Mouse (Mus musculus): Measurements from ENCODE around the gene Rlim. TPM values are rescaled to one million over a fixed set of nuclear protein-coding genes. Genes with fewer than 3 reads are reported as not detected.

The Rlim gene
- polyA plus RNA-seq, 1 experiment from 2014 or later: 30.6 TPM

DNA sequence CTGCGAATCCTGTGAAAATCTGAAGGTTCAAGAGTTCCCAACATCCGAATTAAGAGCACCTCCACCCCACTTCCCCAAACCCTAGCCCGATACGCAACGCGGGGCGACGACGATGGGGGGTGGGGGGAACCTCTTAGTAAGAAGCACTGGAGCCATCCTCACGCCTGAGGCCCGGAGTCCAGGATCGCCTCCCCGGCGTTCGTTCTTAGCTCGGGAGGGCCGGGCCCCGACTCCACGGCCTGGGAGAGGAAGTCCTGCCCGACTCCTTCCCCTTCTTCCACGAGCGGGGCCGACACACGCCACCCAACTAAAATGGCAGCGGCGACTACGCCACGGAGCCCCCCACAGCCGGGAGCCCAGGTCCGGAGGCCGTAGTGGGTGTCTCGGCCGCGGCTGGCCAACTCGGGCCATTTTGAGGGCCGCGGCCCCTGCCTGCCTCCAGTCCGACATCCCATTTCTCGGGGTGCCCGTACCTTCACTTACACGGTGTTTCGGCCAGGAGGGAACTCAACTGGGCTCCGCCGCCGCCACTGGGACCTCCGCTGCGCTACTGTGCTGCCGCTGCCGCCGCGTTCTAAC is 405 bp downstream of the Rlim start:
- ATAC-seq (ENCODE audit: insufficient read depth, low FRiP score, low read depth): 0 out of 2 replicates have a peak, but pooled peaks have one; percentile 17
- peak overlapping the region; percentile 47; the same call in 1 of the 2 replicates for H3K4me2 ChIP-seq
- no peaks in the 10 kb centered on the region for H3K36me3 ChIP-seq
- 15% methylated on average over 50 of the region's 51 CpGs for WGBS
- no peaks in the 10 kb centered on the region for H3K9me3 ChIP-seq
- H3K4me1 ChIP-seq: no peaks in the 10 kb centered on the region
- peak overlapping the region; percentile 93 for H3K27ac ChIP-seq
- H3K4me3 ChIP-seq (replicated peaks): peak overlapping the region; percentile 67
- H3K27me3 ChIP-seq (replicated peaks): no peaks in the 10 kb centered on the region; the same call in 1 of the 2 replicates
- peak overlapping the region; percentile 76 for H3K9ac ChIP-seq

DNA sequence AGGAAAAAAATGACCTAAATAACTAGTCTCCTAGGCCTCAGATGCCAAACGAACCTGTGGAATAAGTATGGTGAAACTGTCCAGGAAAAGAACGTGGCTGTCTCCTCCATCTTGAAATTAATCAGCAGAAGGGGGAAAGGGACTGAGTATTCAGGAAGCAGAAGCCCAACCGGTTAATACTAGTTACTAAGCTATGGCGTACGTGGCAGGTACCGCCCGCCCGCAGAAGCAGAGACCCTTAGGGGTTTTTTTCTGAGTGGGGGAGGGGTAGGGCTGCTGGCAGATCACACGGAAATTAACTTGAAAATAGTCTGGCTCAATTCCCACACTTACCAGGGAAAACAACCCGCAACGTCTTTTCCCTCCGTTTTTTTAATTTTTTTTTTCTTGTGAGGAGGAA is 1.0 kb downstream of the Rlim start:
- H3K9me3 ChIP-seq: no peaks in the 10 kb centered on the region
- H3K4me1 ChIP-seq: no peaks in the 10 kb centered on the region
- no peak for ATAC-seq (ENCODE audit: insufficient read depth, low FRiP score, low read depth)
- H3K36me3 ChIP-seq: no peaks in the 10 kb centered on the region
- H3K27me3 ChIP-seq (replicated peaks): no peaks in the 10 kb centered on the region; the same call in 1 of the 2 replicates
- peak overlapping the region; percentile 47 for H3K4me2 ChIP-seq
- no peak overlapping the region; the same call in 1 of the 2 replicates for H3K9ac ChIP-seq
- 21% methylated on average over 12 of the region's 12 CpGs for WGBS
- H3K4me3 ChIP-seq (replicated peaks): peak overlapping the region; percentile 67
- H3K27ac ChIP-seq: peak overlapping the region; percentile 93; the same call in 1 of the 2 replicates

DNA sequence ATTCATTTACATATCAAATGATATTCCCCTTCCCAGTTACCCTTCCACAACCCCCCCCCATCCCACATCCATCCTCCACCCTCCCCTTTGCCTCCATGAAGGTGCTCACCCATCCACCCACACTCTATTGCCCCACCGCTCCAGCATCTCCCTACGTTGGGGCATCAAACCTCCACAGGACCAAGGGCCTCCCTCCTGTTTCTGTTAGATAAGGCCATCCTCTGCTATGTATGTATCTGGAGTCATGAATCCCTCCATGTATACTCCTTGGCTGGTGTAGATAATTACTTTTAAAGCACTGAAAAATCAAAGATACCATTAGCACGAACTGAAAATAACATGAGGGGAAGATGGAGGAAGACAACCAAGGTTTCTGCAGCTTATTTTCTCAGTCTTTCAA is 41.4 kb downstream of the Rlim start:
- 87% methylated on average over 3 of the region's 3 CpGs for WGBS
- 0 out of 2 replicates have a peak, but pooled peaks cover 2% of the 10 kb centered on the region for H3K27me3 ChIP-seq (replicated peaks)
- no peak for ATAC-seq (ENCODE audit: insufficient read depth, low FRiP score, low read depth)
- no peaks in the 10 kb centered on the region for H3K4me1 ChIP-seq
- no peaks in the 10 kb centered on the region for H3K9me3 ChIP-seq
- no peak overlapping the region for H3K4me3 ChIP-seq (replicated peaks)
- H3K36me3 ChIP-seq: no peaks in the 10 kb centered on the region
- no peak overlapping the region for H3K27ac ChIP-seq
- no peak overlapping the region for H3K4me2 ChIP-seq
- no peak overlapping the region for H3K9ac ChIP-seq

DNA sequence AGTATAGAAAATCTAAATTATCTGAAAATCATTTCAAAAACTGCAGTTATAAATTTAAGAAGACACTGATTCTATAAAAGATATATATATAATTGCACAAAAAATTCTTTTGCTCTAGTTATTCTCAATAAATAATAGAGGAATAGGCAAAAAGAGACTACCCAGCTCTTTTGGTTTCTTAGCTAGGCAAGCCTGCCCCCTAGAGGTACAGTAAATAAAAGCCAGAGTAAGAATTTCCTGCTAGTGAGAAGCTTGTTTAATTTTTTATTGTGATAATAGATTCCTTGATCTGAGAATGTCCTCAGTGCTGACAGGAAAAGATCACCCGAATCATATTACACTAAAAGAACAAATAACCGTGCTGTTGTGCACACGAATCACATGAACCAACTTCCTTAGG is 43.8 kb downstream of the Rlim start:
- H3K9ac ChIP-seq: no peak overlapping the region
- H3K27ac ChIP-seq: no peak overlapping the region
- 33% methylated on average over 3 of the region's 3 CpGs for WGBS
- H3K36me3 ChIP-seq: no peaks in the 10 kb centered on the region
- no peak overlapping the region for H3K4me3 ChIP-seq (replicated peaks)
- no peaks in the 10 kb centered on the region for H3K9me3 ChIP-seq
- H3K27me3 ChIP-seq (replicated peaks): no peaks in the 10 kb centered on the region
- no peak overlapping the region for H3K4me2 ChIP-seq
- ATAC-seq (ENCODE audit: insufficient read depth, low FRiP score, low read depth): no peak
- no peaks in the 10 kb centered on the region for H3K4me1 ChIP-seq

DNA sequence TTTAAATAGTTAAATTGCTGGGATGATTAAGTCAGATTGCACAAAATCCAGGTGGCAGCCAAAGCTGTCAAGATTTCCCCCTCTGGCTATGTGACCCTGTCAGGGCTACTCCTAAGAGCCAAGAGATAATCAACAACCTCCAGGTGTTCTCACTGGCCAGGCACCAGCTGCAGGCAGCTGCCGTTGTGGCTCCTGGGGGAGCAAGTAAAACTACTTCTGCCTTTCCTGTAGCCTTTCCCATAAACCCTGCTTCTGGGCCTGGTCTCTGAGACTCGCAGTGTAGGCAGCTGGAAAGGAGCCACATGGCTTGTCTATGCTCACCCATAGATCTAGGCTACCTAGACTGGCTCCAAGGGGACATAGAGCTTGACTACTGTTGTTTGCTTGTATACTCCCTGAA is 58.6 kb downstream of the Rlim start:
- H3K36me3 ChIP-seq: no peaks in the 10 kb centered on the region
- no peaks in the 10 kb centered on the region for H3K27me3 ChIP-seq (replicated peaks)
- 37% methylated on average over 2 of the region's 2 CpGs for WGBS
- H3K4me2 ChIP-seq: no peak overlapping the region
- H3K27ac ChIP-seq: no peak overlapping the region
- no peak overlapping the region for H3K9ac ChIP-seq
- ATAC-seq (ENCODE audit: insufficient read depth, low FRiP score, low read depth): no peak
- H3K4me1 ChIP-seq: no peaks in the 10 kb centered on the region
- no peaks in the 10 kb centered on the region for H3K9me3 ChIP-seq
- no peak overlapping the region for H3K4me3 ChIP-seq (replicated peaks)

DNA sequence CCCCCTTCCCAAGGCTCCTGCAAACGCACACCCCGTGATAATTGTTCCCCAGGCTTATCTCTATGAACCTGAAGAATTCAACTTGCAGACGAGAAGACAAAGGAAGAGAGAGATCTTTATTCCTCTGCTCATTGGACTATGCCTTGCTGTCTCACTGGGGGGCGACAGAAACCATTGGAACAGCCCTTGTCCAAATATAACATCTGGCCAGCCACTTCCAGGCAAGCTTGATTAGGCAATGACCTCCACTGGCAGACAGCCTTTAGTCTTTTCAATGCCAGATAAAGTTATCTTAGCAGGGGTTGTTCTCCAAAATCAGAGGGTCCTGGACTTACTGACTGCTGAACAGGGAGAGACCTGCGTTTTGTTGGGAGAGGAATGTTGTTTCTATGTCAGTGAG is 62.1 kb downstream of the Rlim start:
- Histone ChIP-seq H3K4me1 (no peaks in the 10 kb centered on the region), H3K27ac (no peak overlapping the region), H3K27me3 (replicated peaks) (peaks cover 3% of the 10 kb centered on the region; the same call in 1 of the 2 replicates), H3K9ac (no peak overlapping the region), H3K9me3 (no peaks in the 10 kb centered on the region), H3K4me2 (no peak overlapping the region), H3K4me3 (replicated peaks) (no peak overlapping the region), H3K36me3 (no peaks in the 10 kb centered on the region)
- WGBS: 48% methylated on average over 5 of the region's 5 CpGs
- ATAC-seq (ENCODE audit: insufficient read depth, low FRiP score, low read depth): no peak

DNA sequence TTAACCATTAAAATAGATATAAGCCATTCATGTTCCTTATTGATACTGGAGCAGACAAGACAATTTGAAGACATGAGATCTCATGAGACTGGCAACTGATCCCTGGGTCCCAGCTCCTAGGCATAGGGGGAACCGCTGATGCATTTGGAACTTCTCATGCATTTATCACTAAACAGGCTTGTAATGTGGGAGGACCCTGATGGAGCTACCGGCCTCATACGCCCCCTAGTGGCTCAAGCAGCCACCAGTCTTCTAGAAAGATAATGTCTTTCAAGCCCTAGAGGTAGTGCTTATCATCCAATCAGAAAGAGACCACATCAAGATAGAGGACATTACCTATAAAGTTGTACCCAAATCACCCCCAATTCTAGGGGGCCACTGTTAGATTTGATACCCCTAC is 66.3 kb downstream of the Rlim start:
- no peak overlapping the region for H3K4me3 ChIP-seq (replicated peaks)
- H3K36me3 ChIP-seq: no peaks in the 10 kb centered on the region
- WGBS: 8% methylated on average over 3 of the region's 3 CpGs
- H3K27me3 ChIP-seq (replicated peaks): peaks cover 6% of the 10 kb centered on the region; the same call in 1 of the 2 replicates
- ATAC-seq (ENCODE audit: insufficient read depth, low FRiP score, low read depth): no peak
- no peaks in the 10 kb centered on the region for H3K9me3 ChIP-seq
- no peak overlapping the region for H3K9ac ChIP-seq
- H3K4me1 ChIP-seq: no peaks in the 10 kb centered on the region
- no peak overlapping the region for H3K27ac ChIP-seq
- no peak overlapping the region for H3K4me2 ChIP-seq

Other genes starting within 250 kb of the Rlim start
- gene Slc16a2, start 159.3 kb downstream of the Rlim start, polyA plus RNA-seq (2015; fragmentation: Nextera tagmentation; extraction: Ambion mirVana): 7.8 and 9.0 TPM in 2 replicates
- gene Nexmif, start 219.9 kb upstream of the Rlim start, polyA plus RNA-seq (2015; fragmentation: Nextera tagmentation; extraction: Ambion mirVana): 0.75 and 0.82 TPM in 2 replicates

Measured in stomach, embryonic 15.5 days (tissue).